Mouse (Mus musculus) NIH3T3 (cell line): ENCODE results near the gene Sdhb.

Source experiments
- DNase-seq: peaks from one replicate; pipeline ENCODE4 v3.0.0-alpha.2; 2012; ENCODE audit warnings: low read depth

Gene Sdhb

GRCm38 (mm10) chr4:140977886-140978692 is 17.1 kb downstream of the Sdhb start:
- DNase-seq, result no peak

- DNase-seq, result peak; percentile 20
Measured at GRCm38 (mm10) chr4:140981605-140982004, 20.6 kb downstream of the Sdhb start.

- no peak for DNase-seq
Measured at GRCm38 (mm10) chr4:140982808-140983207, 21.8 kb downstream of the Sdhb start.

GRCm38 (mm10) chr4:140983442-140983841 is 22.4 kb downstream of the Sdhb start:
- DNase-seq, result peak; percentile 77

GRCm38 (mm10) chr4:140984544-140984943 is 23.5 kb downstream of the Sdhb start:
- no peak for DNase-seq

- no peak for DNase-seq
Measured at GRCm38 (mm10) chr4:140986024-140986710, 25.2 kb downstream of the Sdhb start.

GRCm38 (mm10) chr4:140986711-140987395 is 25.9 kb downstream of the Sdhb start, which contains the start of gene Atp13a2:
Gene Atp13a2, plus strand, starts transcription at chr4:140986873.
- peak; percentile 87 for DNase-seq

GRCm38 (mm10) chr4:140987476-140987875 is 26.5 kb downstream of the Sdhb start:
- no peak for DNase-seq

GRCm38 (mm10) chr4:140988706-140989290 is 27.8 kb downstream of the Sdhb start:
- no peak for DNase-seq

GRCm38 (mm10) chr4:140989447-140989846 is 28.4 kb downstream of the Sdhb start:
- DNase-seq, result no peak

- no peak for DNase-seq
Measured at GRCm38 (mm10) chr4:140992215-140992614, 31.2 kb downstream of the Sdhb start.

- DNase-seq, result no peak
Measured at GRCm38 (mm10) chr4:140993846-140994245, 32.8 kb downstream of the Sdhb start.

GRCm38 (mm10) chr4:140995811-140996210 is 34.8 kb downstream of the Sdhb start:
- DNase-seq, result no peak

GRCm38 (mm10) chr4:140996812-140997211 is 35.8 kb downstream of the Sdhb start:
- DNase-seq, result no peak

GRCm38 (mm10) chr4:141005983-141006382 is 45.0 kb downstream of the Sdhb start:
- DNase-seq, result no peak

GRCm38 (mm10) chr4:141008028-141008427 is 47.0 kb downstream of the Sdhb start:
- peak; percentile 17 for DNase-seq

GRCm38 (mm10) chr4:141010118-141010517 is 49.1 kb downstream of the Sdhb start, which contains the start of gene Mfap2:
Gene Mfap2, plus strand, starts transcription at chr4:141010418.
- DNase-seq, result no peak

- no peak for DNase-seq
Measured at GRCm38 (mm10) chr4:141010526-141010925, 49.5 kb downstream of the Sdhb start.

GRCm38 (mm10) chr4:141010941-141011429 is 50.0 kb downstream of the Sdhb start:
- DNase-seq, result peak; percentile 64

GRCm38 (mm10) chr4:141011556-141012328 is 50.7 kb downstream of the Sdhb start:
- peak; percentile 90 for DNase-seq

GRCm38 (mm10) chr4:141012558-141012957 is 51.6 kb downstream of the Sdhb start:
- DNase-seq, result no peak
